Mouse (Mus musculus): ENCODE results near the gene Lifr.

- TF ChIP-seq POLR2A (IDR thresholded peaks at IDR 0.05; ENCODE audit: borderline replicate concordance, extremely low read depth, low read depth, low read length): no peak
- no peak for TF ChIP-seq CTCF (IDR thresholded peaks at IDR 0.05; ENCODE audit: insufficient read depth, low read length)
Observed at GRCm38 (mm10) chr15:7204917-7205316, 114.5 kb downstream of the Lifr start.
